Mouse (Mus musculus) cerebellum, adult 2 months (tissue): ENCODE results near the gene Adh7. TPM values are rescaled to one million over a fixed set of nuclear protein-coding genes. Genes with fewer than 3 reads are reported as not detected.

Experiments
- DNase-seq, 2 experiments: peaks; one replicate each; pipeline ENCODE4 v3.0.0; 2021
- H3K27ac ChIP-seq: fragments of 200-500 bp; 2 replicates; pipeline ENCODE4 v1.5.1; 2012; ENCODE audit warnings: low read length, control low read depth, inconsistent platforms; ENCODE audit not compliant: insufficient read depth
- H3K27me3 ChIP-seq: fragments of 200-500 bp; 2 replicates; pipeline ENCODE4 v1.6.1; 2012; ENCODE audit warnings: inconsistent platforms, mild to moderate bottlenecking, low read length, moderate library complexity; ENCODE audit not compliant: control insufficient read depth, insufficient read depth
- H3K4me1 ChIP-seq: fragments of 200-500 bp; 2 replicates; pipeline ENCODE4 v1.6.1; 2011; ENCODE audit warnings: low read length; ENCODE audit not compliant: control insufficient read depth, insufficient read depth
- H3K4me3 ChIP-seq: fragments of 200-500 bp; replicated peaks from 2 replicates; pipeline ENCODE3; 2011; ENCODE audit warnings: mild to moderate bottlenecking, low read depth, low read length, control low read depth; ENCODE audit not compliant: insufficient read depth
- CTCF ChIP-seq: fragments of 200-500 bp; IDR thresholded peaks from 2 replicates; pipeline ENCODE4 v1.5.1; 2011; ENCODE audit warnings: low read depth, mild to moderate bottlenecking, control low read depth, low read length, moderate library complexity, borderline replicate concordance; ENCODE audit not compliant: insufficient read depth
- POLR2A ChIP-seq: fragments of 200-500 bp; IDR thresholded peaks from 2 replicates; pipeline ENCODE4 v1.6.1; 2011; ENCODE audit warnings: low read length, control low read depth, borderline replicate concordance; ENCODE audit not compliant: insufficient read depth
- WGBS: fragments of 180-500 bp; shearing (Covaris S2); methylation state at CpG from one replicate; pipeline ENCODE4 v1.1.7; 2018; 5-methylcytosine and 5-hydroxymethylcytosine counted together
- polyA plus RNA-seq: library from polyadenylated mRNA; depleted of rRNA; stranded (reverse); fragments of >200 nt; gene quantifications from 2 replicates; pipeline ENCODE4 v1.2.3, GENCODE M21; 2012; rRNA removed

Adh7 gene
- polyA plus RNA-seq, 1 experiment, result not detected

DNA sequence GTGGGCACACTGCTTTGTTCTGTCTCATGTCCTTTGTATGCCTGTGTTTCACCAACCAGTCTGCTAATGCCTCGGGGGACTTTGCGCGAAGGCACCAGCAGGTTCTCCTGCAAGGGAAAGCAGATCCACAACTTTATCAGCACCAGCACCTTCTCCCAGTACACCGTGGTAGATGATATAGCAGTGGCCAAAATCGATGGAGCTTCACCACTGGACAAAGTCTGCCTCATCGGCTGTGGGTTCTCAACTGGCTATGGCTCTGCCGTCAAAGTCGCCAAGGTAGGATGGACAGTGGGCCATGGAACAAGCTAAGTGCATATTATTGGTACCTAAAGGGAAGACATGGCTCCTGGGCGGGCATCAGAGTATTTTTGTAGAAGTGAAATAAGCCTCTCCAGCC, 65.0 kb downstream of the Adh7 start:
- TF ChIP-seq CTCF (no peak), POLR2A (no peak)
- 54% methylated on average over 9 of the region's 9 CpGs for WGBS
- H3K27ac ChIP-seq, result no peak overlapping the region

More for the DNA sequence above, 65.0 kb downstream of the Adh7 start:
- Histone ChIP-seq H3K27me3 (no peaks in the 10 kb centered on the region), H3K4me1 (no peaks in the 10 kb centered on the region), H3K4me3 (no peak overlapping the region)
- DNase-seq, result no peak

Other genes starting within 250 kb of the Adh7 start
- gene Dapp1, start 236.2 kb upstream of the Adh7 start, polyA plus RNA-seq, result 0.79 and 1.1 TPM in 2 replicates
- gene 1110002E22Rik, start 152.7 kb upstream of the Adh7 start, polyA plus RNA-seq, result 0.05 and 0.07 TPM in 2 replicates
- 0.08 and 0.10 TPM in 2 replicates for gene Gm5105, start 150.4 kb upstream of the Adh7 start, polyA plus RNA-seq
- 5.8 and 6.0 TPM in 2 replicates for gene Trmt10a, start 74.3 kb upstream of the Adh7 start, polyA plus RNA-seq
- gene Mttp, start 72.8 kb upstream of the Adh7 start, polyA plus RNA-seq, result 6.7 and 7.4 TPM in 2 replicates
- gene 4930579F01Rik, start 23.9 kb upstream of the Adh7 start, polyA plus RNA-seq, result not detected in 2 replicates
- 1.6 and 2.1 TPM in 2 replicates for gene Adh1, start 43.2 kb downstream of the Adh7 start, polyA plus RNA-seq
- gene Adh6a, start 95.5 kb downstream of the Adh7 start, polyA plus RNA-seq, result not detected in 2 replicates
- not detected in 2 replicates for gene Adh6b, start 124.0 kb downstream of the Adh7 start, polyA plus RNA-seq
- not detected in 2 replicates for gene Adh4, start 197.7 kb downstream of the Adh7 start, polyA plus RNA-seq
- 84.3 and 84.6 TPM in 2 replicates for gene Adh5, start 225.3 kb downstream of the Adh7 start, polyA plus RNA-seq